8 mouse cellular contexts compared by ENCODE assay signal in genomic region chr6:134186286-134186903, GRCm38 (mm10).
DNase-seq lines count a peak whose midpoint lies in the region; ATAC-seq and TF ChIP-seq lines count a peak whose summit lies in the region.

No protein-coding gene starts in this region.

- H3K36me3 ChIP-seq in liver, postnatal 0 days (replicated peaks; ENCODE audit: insufficient read depth, low read length), result no peaks in the 10 kb centered on the region
- H3K36me3 ChIP-seq in hindbrain, postnatal 0 days (ENCODE audit: insufficient read depth, low read length), result no peaks in the 10 kb centered on the region
- no peaks in the 10 kb centered on the region for H3K36me3 ChIP-seq in forebrain, embryonic 13.5 days (ENCODE audit: poor library complexity, severe bottlenecking)

- no peak overlapping the region for H3K9ac ChIP-seq in liver, postnatal 0 days (replicated peaks)
- H3K9ac ChIP-seq in hindbrain, postnatal 0 days (replicated peaks; ENCODE audit: low read length), result no peak overlapping the region
- H3K9ac ChIP-seq in forebrain, embryonic 13.5 days, result no peak overlapping the region

- no peak for TF ChIP-seq CTCF in liver, postnatal 0 days (IDR thresholded peaks at IDR 0.05; ENCODE audit: low read depth)
- no peak for TF ChIP-seq CTCF in hindbrain, postnatal 0 days (IDR thresholded peaks at IDR 0.05; ENCODE audit: low read depth)

- no peak for ATAC-seq in CD4-positive, CD25-positive, alpha-beta regulatory T cell, adult 4 months
- ATAC-seq in hematopoietic stem cell, adult 5-6 weeks (replicated peaks in 1 of 2; ENCODE audit: insufficient read depth in 1 of 2, low FRiP score in 2 of 2, low TSS enrichment in 1 of 2, low read depth in 1 of 2, poor library complexity in 2 of 2, severe bottlenecking in 2 of 2), result peak; percentile 51 to 57
- peak; percentile 63 for ATAC-seq in liver, postnatal 0 days
- no peak for ATAC-seq in hindbrain, postnatal 0 days
- ATAC-seq in forebrain, embryonic 13.5 days, result no peak

- WGBS in liver, postnatal 0 days (ENCODE audit: insufficient replicate concordance), result 29% methylated on average over 6 of the region's 6 CpGs
- 62% methylated on average over 6 of the region's 6 CpGs for WGBS in hindbrain, postnatal 0 days
- 81% methylated on average over 6 of the region's 6 CpGs for WGBS in forebrain, embryonic 13.5 days

- TF ChIP-seq EP300 in liver, postnatal 0 days (IDR thresholded peaks at IDR 0.05; ENCODE audit: low read depth), result peak; percentile 90

- H3K4me1 ChIP-seq in liver, postnatal 0 days (ENCODE audit: insufficient read depth), result peaks cover 34% of the 10 kb centered on the region
- H3K4me1 ChIP-seq in hindbrain, postnatal 0 days (ENCODE audit: insufficient read depth, low read length), result peaks cover 12% of the 10 kb centered on the region
- peaks cover 39% of the 10 kb centered on the region for H3K4me1 ChIP-seq in forebrain, embryonic 13.5 days

- H3K4me3 ChIP-seq in liver, postnatal 0 days (ENCODE audit: low read depth, low read length), result no peak overlapping the region
- no peak overlapping the region for H3K4me3 ChIP-seq in hindbrain, postnatal 0 days (ENCODE audit: low read length)
- no peak overlapping the region for H3K4me3 ChIP-seq in forebrain, embryonic 13.5 days

- no peaks in the 10 kb centered on the region for H3K27me3 ChIP-seq in liver, postnatal 0 days (ENCODE audit: insufficient read depth, low read length)
- H3K27me3 ChIP-seq in hindbrain, postnatal 0 days (ENCODE audit: insufficient read depth, low read length), result no peaks in the 10 kb centered on the region
- H3K27me3 ChIP-seq in forebrain, embryonic 13.5 days, result no peaks in the 10 kb centered on the region

- H3K4me2 ChIP-seq in liver, postnatal 0 days (ENCODE audit: low read depth, low read length), result no peak overlapping the region
- H3K4me2 ChIP-seq in hindbrain, postnatal 0 days (ENCODE audit: low read depth, low read length), result no peak overlapping the region
- H3K4me2 ChIP-seq in forebrain, embryonic 13.5 days, result no peak overlapping the region

- peak; percentile 21 for DNase-seq in CD4-positive, CD25-positive, alpha-beta regulatory T cell, adult 2 months (ENCODE audit: low read depth, low spot score)
- peak; percentile 44 for DNase-seq in c-Kit-positive CD71-negative TER-119-negative erythroid progenitor cells, embryonic 14.5 days (ENCODE audit: low read depth)
- peak; percentile 58 for DNase-seq in liver, postnatal 0 days
- DNase-seq in hindbrain, postnatal 0 days (ENCODE audit: low spot score), result no peak
- DNase-seq in cerebellum, postnatal 36 days, result no peak

- H3K27ac ChIP-seq in liver, postnatal 0 days (ENCODE audit: low read depth), result peak overlapping the region; percentile 50
- H3K27ac ChIP-seq in hindbrain, postnatal 0 days, result no peak overlapping the region
- H3K27ac ChIP-seq in forebrain, embryonic 13.5 days, result no peak overlapping the region

- H3K9me3 ChIP-seq in liver, postnatal 0 days (ENCODE audit: low read length), result no peaks in the 10 kb centered on the region
- H3K9me3 ChIP-seq in hindbrain, postnatal 0 days (ENCODE audit: low read length), result no peaks in the 10 kb centered on the region
- no peaks in the 10 kb centered on the region for H3K9me3 ChIP-seq in forebrain, embryonic 13.5 days (replicated peaks)

Comparison
In these comparisons a context has a peak if more than half of its experiments do, and no peak if none do; other contexts are left out.
1. DNase-seq: peak in CD4-positive, CD25-positive, alpha-beta regulatory T cell, adult 2 months (single experiment), c-Kit-positive CD71-negative TER-119-negative erythroid progenitor cells, embryonic 14.5 days (single experiment) and liver, postnatal 0 days (single experiment); none in hindbrain, postnatal 0 days (single experiment) and cerebellum, postnatal 36 days (0 of 2).
2. ATAC-seq: peak in hematopoietic stem cell, adult 5-6 weeks (2 of 2) and liver, postnatal 0 days (single experiment); none in CD4-positive, CD25-positive, alpha-beta regulatory T cell, adult 4 months (single experiment), hindbrain, postnatal 0 days (single experiment) and forebrain, embryonic 13.5 days (single experiment).